Mouse (Mus musculus): Measurements from ENCODE around the gene Slc13a4.

Gene Slc13a4

GRCm38 (mm10) chr6:35308037-35308436 is at the start of gene Slc13a4:
Gene Slc13a4, minus strand, starts transcription at chr6:35308131.
- no peak for DNase-seq

- no peak for DNase-seq
These were observed 47.4 kb upstream of the Slc13a4 start for GRCm38 (mm10) chr6:35355320-35355719.

- no peak for DNase-seq
These were observed 46.7 kb upstream of the Slc13a4 start for GRCm38 (mm10) chr6:35354622-35354998.

GRCm38 (mm10) chr6:35353846-35354621 is 46.1 kb upstream of the Slc13a4 start:
- no peak for DNase-seq

GRCm38 (mm10) chr6:35353416-35353815 is 45.5 kb upstream of the Slc13a4 start:
- DNase-seq = no peak

- no peak for DNase-seq
These were observed 44.9 kb upstream of the Slc13a4 start for GRCm38 (mm10) chr6:35352867-35353266.

- DNase-seq = no peak
These were observed 43.9 kb upstream of the Slc13a4 start for GRCm38 (mm10) chr6:35351826-35352225.

GRCm38 (mm10) chr6:35349784-35350183 is 41.9 kb upstream of the Slc13a4 start:
- peak; percentile 34 for DNase-seq

GRCm38 (mm10) chr6:35338640-35339039 is 30.7 kb upstream of the Slc13a4 start:
- DNase-seq = no peak

GRCm38 (mm10) chr6:35337836-35338235 is 29.9 kb upstream of the Slc13a4 start:
- DNase-seq = no peak

- DNase-seq = peak; percentile 20
These were observed 27.5 kb upstream of the Slc13a4 start for GRCm38 (mm10) chr6:35335452-35335851.

GRCm38 (mm10) chr6:35334278-35334677 is 26.3 kb upstream of the Slc13a4 start:
- no peak for DNase-seq

- no peak for DNase-seq
These were observed 25.7 kb upstream of the Slc13a4 start for GRCm38 (mm10) chr6:35333632-35334031.

- DNase-seq = peak; percentile 16
These were observed 22.9 kb upstream of the Slc13a4 start for GRCm38 (mm10) chr6:35330834-35331233.

GRCm38 (mm10) chr6:35329956-35330355 is 22.0 kb upstream of the Slc13a4 start:
- no peak for DNase-seq

- DNase-seq = peak; percentile 11
These were observed 18.2 kb upstream of the Slc13a4 start, which contains the start of gene Fam180a for GRCm38 (mm10) chr6:35326111-35326515. Gene Fam180a, minus strand, starts transcription at chr6:35326141.

GRCm38 (mm10) chr6:35324306-35324705 is 16.4 kb upstream of the Slc13a4 start:
- no peak for DNase-seq

GRCm38 (mm10) chr6:35323046-35323445 is 15.1 kb upstream of the Slc13a4 start:
- DNase-seq = no peak

- no peak for DNase-seq
These were observed 13.2 kb upstream of the Slc13a4 start for GRCm38 (mm10) chr6:35321105-35321504.

- no peak for DNase-seq
These were observed 11.9 kb upstream of the Slc13a4 start for GRCm38 (mm10) chr6:35319850-35320249.

GRCm38 (mm10) chr6:35313520-35313919 is 5.6 kb upstream of the Slc13a4 start:
- DNase-seq = no peak

- no peak for DNase-seq
These were observed 1.5 kb upstream of the Slc13a4 start for GRCm38 (mm10) chr6:35309406-35309805.

GRCm38 (mm10) chr6:35307136-35307535 is 795 bp downstream of the Slc13a4 start:
- no peak for DNase-seq

- peak; percentile 96 for DNase-seq
These were observed 4.5 kb downstream of the Slc13a4 start for GRCm38 (mm10) chr6:35303355-35303900.

- DNase-seq = no peak
These were observed 5.3 kb downstream of the Slc13a4 start for GRCm38 (mm10) chr6:35302581-35302980.
